Mouse (Mus musculus): ENCODE measurements around the gene Carhsp1.

DNA sequence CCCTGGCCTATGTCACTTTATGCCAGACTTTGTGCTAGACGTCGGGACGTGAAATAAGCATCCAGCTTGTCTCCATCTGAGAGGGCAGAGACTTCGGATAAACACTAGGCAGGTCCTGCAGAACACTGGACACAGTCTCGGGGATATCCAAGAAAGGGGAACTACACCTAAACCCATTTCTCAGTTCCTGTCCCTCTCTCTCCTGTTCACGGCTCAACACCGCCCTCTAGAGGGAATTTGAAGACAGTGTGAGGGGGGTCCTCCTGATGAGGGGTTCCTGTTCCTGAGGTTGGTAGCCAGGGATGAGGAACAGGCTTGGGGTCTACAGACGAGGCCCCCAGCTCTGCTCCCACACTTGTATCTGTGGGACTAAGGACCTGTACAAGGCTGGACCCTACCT lies 2.2 kb upstream of the Carhsp1 start:
- TF ChIP-seq CTCF (IDR thresholded peaks at IDR 0.05; ENCODE audit: borderline replicate concordance, extremely low read depth, insufficient read depth, insufficient read length): peak; percentile 84
- TF ChIP-seq POLR2A (IDR thresholded peaks at IDR 0.05; ENCODE audit: borderline replicate concordance, extremely low read depth, insufficient read depth, insufficient read length, poor library complexity, severe bottlenecking): no peak
